17 mouse cellular contexts compared by ENCODE assay signal in the genomic region with DNA sequence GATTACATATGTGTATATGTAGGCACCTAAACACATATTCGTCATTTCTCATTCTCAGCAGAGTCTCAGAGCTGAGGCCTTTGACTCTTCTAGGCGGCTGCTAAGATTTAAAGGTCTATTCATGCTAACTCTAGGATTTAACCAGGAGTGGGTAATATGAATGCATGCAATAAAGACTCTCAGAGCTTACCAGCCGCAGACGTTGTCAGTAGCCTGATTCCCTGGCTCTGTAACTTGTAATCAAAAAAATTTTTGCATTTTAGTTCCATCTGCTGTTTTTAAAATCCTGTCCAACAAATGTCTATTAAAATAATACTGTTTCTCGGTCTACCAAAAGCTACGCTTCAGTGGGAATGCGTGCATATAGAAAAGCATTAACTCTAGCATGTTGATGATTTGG.
DNase-seq lines count a peak whose midpoint lies in the region; ATAC-seq and TF ChIP-seq lines count a peak whose summit lies in the region.
"Had no signal": no experiment of that assay in that cellular context is flagged by ENCODE, and none has a peak within 500 bp of the region (broad histone marks: within the 10 kb centered on the region; RNA-seq: fewer than 3 reads in every experiment).

No protein-coding gene starts in this region.

- no peak overlapping the region for H3K4me3 ChIP-seq in hindbrain, embryonic 12.5 days
- no peak overlapping the region for H3K4me3 ChIP-seq in midbrain, embryonic 15.5 days
- no peak overlapping the region for H3K4me3 ChIP-seq in lung, adult 2 months (replicated peaks; ENCODE audit: extremely low read depth, low read depth, low read length)
- H3K4me3 ChIP-seq: embryonic facial prominence, embryonic 12.5 days had no signal

- TF ChIP-seq CTCF in brain, embryonic 14.5 days (IDR thresholded peaks at IDR 0.05; ENCODE audit: borderline replicate concordance, extremely low read depth, insufficient read depth, insufficient read length), result no peak
- TF ChIP-seq CTCF in lung, adult 2 months (IDR thresholded peaks at IDR 0.05; ENCODE audit: insufficient read depth, low read length), result no peak

- no peaks in the 10 kb centered on the region for H3K9me3 ChIP-seq in hindbrain, embryonic 12.5 days (replicated peaks)
- no peaks in the 10 kb centered on the region for H3K9me3 ChIP-seq in midbrain, embryonic 15.5 days
- H3K9me3 ChIP-seq: embryonic facial prominence, embryonic 12.5 days had no signal

- 70% methylated on average over 7 of the region's 7 CpGs for WGBS in hindbrain, embryonic 12.5 days
- 52% methylated on average over 7 of the region's 7 CpGs for WGBS in midbrain, embryonic 15.5 days
- 91% methylated on average over 7 of the region's 7 CpGs for WGBS in lung, adult 2 months

- H3K27ac ChIP-seq in hindbrain, embryonic 12.5 days, result peak overlapping the region; percentile 85
- peak overlapping the region; percentile 78 for H3K27ac ChIP-seq in midbrain, embryonic 15.5 days
- H3K27ac ChIP-seq: embryonic facial prominence, embryonic 12.5 days; stomach, postnatal 0 days had no signal

- no peak overlapping the region for H3K4me2 ChIP-seq in hindbrain, embryonic 12.5 days (replicated peaks)
- H3K4me2 ChIP-seq in midbrain, embryonic 15.5 days, result no peak overlapping the region
- H3K4me2 ChIP-seq: embryonic facial prominence, embryonic 12.5 days had no signal

- peak; percentile 34; the same call in 1 of the 2 replicates for ATAC-seq in frontal cortex, adult (ENCODE audit: low TSS enrichment)
- ATAC-seq in hindbrain, embryonic 12.5 days (ENCODE audit: low FRiP score), result no peak
- no peak for ATAC-seq in midbrain, embryonic 15.5 days (replicated peaks)
- ATAC-seq: inflammation-experienced regulatory T-cells, adult 6 months had no signal

- no peak for TF ChIP-seq POLR2A in brain, embryonic 14.5 days (IDR thresholded peaks at IDR 0.05; ENCODE audit: borderline replicate concordance, extremely low read depth, insufficient read depth, insufficient read length, poor library complexity, severe bottlenecking)
- TF ChIP-seq POLR2A in lung, adult 2 months (IDR thresholded peaks at IDR 0.05; ENCODE audit: borderline replicate concordance, extremely low read depth, low read depth, low read length), result no peak

- DNase-seq in frontal cortex, adult 2 months (ENCODE audit: extremely low spot score in 1 of 2, low spot score in 1 of 2), result no peak
- DNase-seq in brain, embryonic 14.5 days (ENCODE audit: low read depth), result peak; percentile 63
- no peak for DNase-seq in cerebellum, adult 9-11 months
- DNase-seq in lung, adult 2 months, result no peak
- no peak for DNase-seq in yolk sac, embryonic 10.5 days (ENCODE audit: low spot score)
- DNase-seq: adrenal gland, postnatal 14 days; gastrocnemius, postnatal 14 days; kidney, adult 9 months; liver; lung, adult 18-20 months had no signal

- peaks cover 30% of the 10 kb centered on the region for H3K4me1 ChIP-seq in hindbrain, embryonic 12.5 days
- H3K4me1 ChIP-seq in midbrain, embryonic 15.5 days, result peaks cover 27% of the 10 kb centered on the region
- H3K4me1 ChIP-seq in lung, adult 2 months (ENCODE audit: control insufficient read depth, insufficient read depth, low read length), result no peaks in the 10 kb centered on the region
- H3K4me1 ChIP-seq: embryonic facial prominence, embryonic 12.5 days had no signal

- no peaks in the 10 kb centered on the region for H3K36me3 ChIP-seq in hindbrain, embryonic 12.5 days
- H3K36me3 ChIP-seq in midbrain, embryonic 15.5 days (replicated peaks), result no peaks in the 10 kb centered on the region
- H3K36me3 ChIP-seq: embryonic facial prominence, embryonic 12.5 days had no signal

- no peaks in the 10 kb centered on the region for H3K27me3 ChIP-seq in hindbrain, embryonic 12.5 days
- H3K27me3 ChIP-seq in midbrain, embryonic 15.5 days (replicated peaks), result no peaks in the 10 kb centered on the region
- H3K27me3 ChIP-seq: CH12.LX; embryonic facial prominence, embryonic 12.5 days had no signal

- no peak overlapping the region for H3K9ac ChIP-seq in hindbrain, embryonic 12.5 days
- no peak overlapping the region for H3K9ac ChIP-seq in midbrain, embryonic 15.5 days
- H3K9ac ChIP-seq: embryonic facial prominence, embryonic 12.5 days had no signal
